Mouse (Mus musculus) c-Kit-positive CD71-negative TER-119-negative erythroid progenitor cells, embryonic 14.5 days (primary cell): ENCODE measurements around the gene Gzmd.

Experiments used
- DNase-seq: peaks from one replicate; pipeline ENCODE4 v3.0.0-alpha.2; 2013; ENCODE audit warnings: low read depth

Gzmd gene

DNA sequence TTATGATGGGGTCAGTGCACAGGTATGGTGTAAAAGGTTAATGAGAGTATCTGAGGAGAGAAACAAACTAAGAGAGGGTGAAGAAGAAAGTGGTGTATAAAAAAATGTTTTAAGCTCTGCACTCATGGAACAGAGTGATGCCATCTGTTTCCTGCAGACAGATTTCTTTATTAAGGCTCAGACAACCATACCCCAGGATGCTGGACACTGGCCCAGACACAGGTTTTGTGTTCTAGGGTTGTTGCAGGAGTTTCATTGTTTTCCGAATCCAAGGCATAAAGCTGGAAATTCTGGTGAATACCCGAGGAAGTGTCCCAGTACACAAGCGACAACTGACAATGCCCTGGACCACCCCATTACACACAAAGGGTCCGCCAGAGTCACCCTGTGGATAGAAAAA, 50.4 kb downstream of the Gzmd start:
- no peak for DNase-seq
